Mouse (Mus musculus) bone marrow macrophage, adult 2 months (primary cell): ENCODE results near the gene Umps.

Experiments
- CTCF ChIP-seq: IDR thresholded peaks from 2 replicates; pipeline ENCODE4 v1.5.1; 2012; ENCODE audit warnings: low read depth, mild to moderate bottlenecking, low read length, moderate library complexity
- POLR2A ChIP-seq: IDR thresholded peaks from 2 replicates; pipeline ENCODE4 v1.6.1; 2012; ENCODE audit warnings: mild to moderate bottlenecking, low read depth, low read length, borderline replicate concordance

DNA sequence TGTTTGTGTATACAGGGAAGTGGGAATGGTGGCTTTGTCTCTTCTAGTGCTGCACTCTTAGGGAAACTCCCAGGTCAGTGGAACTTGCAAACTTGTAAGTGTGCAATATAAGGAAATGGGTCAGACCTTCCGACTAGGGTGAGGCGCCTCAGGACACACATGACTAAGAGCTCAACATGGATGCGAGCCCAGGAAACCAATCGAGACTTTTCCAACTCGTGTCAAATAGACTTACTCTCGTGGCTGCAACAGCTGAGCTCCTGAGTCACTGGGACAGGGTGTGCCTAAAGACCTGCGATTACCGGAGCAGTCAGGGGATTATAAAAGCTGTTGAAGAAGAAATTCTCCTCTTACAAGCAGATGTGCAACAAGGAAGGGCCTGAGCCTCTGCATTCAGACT lies 33.9 kb upstream of the Umps start:
- no peak for TF ChIP-seq CTCF
- no peak for TF ChIP-seq POLR2A
